Mouse (Mus musculus) MEL (cell line): ENCODE measurements around the gene Strn. TPM values are rescaled to one million over a fixed set of nuclear protein-coding genes. Genes with fewer than 3 reads are reported as not detected.
A peak's percentile ranks its signal among the peaks of the same experiment; 100 is the strongest.

Experiments used
- DNase-seq: peaks from one replicate; pipeline ENCODE4 v3.0.0; 2011; ENCODE audit warnings: low read depth, low spot score
- H3K27ac ChIP-seq: 2 replicates; pipeline ENCODE4 v1.5.1; 2012; ENCODE audit warnings: low read depth, mild to moderate bottlenecking, control low read depth, low read length, moderate library complexity; ENCODE audit not compliant: control insufficient read depth
- H3K27me3 ChIP-seq, 2 experiments: fragments of 150-350 bp in 1 of 2; sonication (generic) in 1 of 2; 2 replicates each; pipeline ENCODE4 v1.6.1; 2012; ENCODE audit warnings: low read length in 2 of 2, mild to moderate bottlenecking in 2 of 2, improper control_type of control experiment in 1 of 2, moderate library complexity in 1 of 2; ENCODE audit not compliant: insufficient read depth in 2 of 2, control insufficient read depth in 1 of 2
- H3K36me3 ChIP-seq, 2 experiments: 2 replicates each; pipeline ENCODE4 v1.6.1; 2012 to 2014; ENCODE audit warnings: low read length in 2 of 2, improper control_type of control experiment in 1 of 2, inconsistent platforms in 1 of 2, mild to moderate bottlenecking in 1 of 2; ENCODE audit not compliant: insufficient read depth in 2 of 2, control insufficient read depth in 1 of 2
- H3K4me1 ChIP-seq, 2 experiments: fragments of 150-350 bp in 1 of 2; sonication (generic) in 1 of 2; 2 replicates each; pipeline ENCODE4 v1.6.1; 2012; ENCODE audit warnings: low read length in 2 of 2, improper control_type of control experiment in 1 of 2, mild to moderate bottlenecking in 1 of 2; ENCODE audit not compliant: insufficient read depth in 2 of 2, control insufficient read depth in 1 of 2
- H3K4me3 ChIP-seq, 2 experiments: fragments of 150-350 bp in 1 of 2; sonication (generic) in 1 of 2; 2 replicates each; pipeline ENCODE4 v1.5.1; 2012; ENCODE audit warnings: low read depth in 2 of 2, low read length in 2 of 2, mild to moderate bottlenecking in 2 of 2, moderate library complexity in 2 of 2, control low read depth in 1 of 2, improper control_type of control experiment in 1 of 2; ENCODE audit not compliant: control insufficient read depth in 1 of 2, insufficient read depth in 1 of 2
- H3K79me2 ChIP-seq: 2 replicates; pipeline ENCODE4 v1.6.1; 2012; ENCODE audit warnings: mild to moderate bottlenecking, low read length, moderate library complexity; ENCODE audit not compliant: control insufficient read depth, poor library complexity, insufficient read depth
- H3K9ac ChIP-seq: 2 replicates; pipeline ENCODE4 v1.6.1; 2012; ENCODE audit warnings: low read depth, mild to moderate bottlenecking, control low read depth, low read length, moderate library complexity; ENCODE audit not compliant: control insufficient read depth, poor library complexity, severe bottlenecking
- H3K9me3 ChIP-seq: fragments of 150-350 bp; sonication (generic); replicated peaks from 2 replicates; pipeline ENCODE4 v1.6.1; 2012; ENCODE audit warnings: mild to moderate bottlenecking, low read length, improper control_type of control experiment, moderate library complexity; ENCODE audit not compliant: insufficient read depth
- CHD1 ChIP-seq: IDR thresholded peaks from 2 replicates; pipeline ENCODE4 v1.6.1; 2012; ENCODE audit warnings: low read depth, mild to moderate bottlenecking, inconsistent platforms, low read length, improper control_type of control experiment
- CHD2 ChIP-seq: IDR thresholded peaks from 2 replicates; pipeline ENCODE4 v1.6.1; 2011; ENCODE audit warnings: low read length, improper control_type of control experiment
- CTCF ChIP-seq, 3 experiments: IDR thresholded peaks in 2 of 3; conservative IDR thresholded peaks in 1 of 3; 2 replicates each; pipeline ENCODE4 v1.5.1; 2011 to 2012; ENCODE audit warnings: low read length in 3 of 3, low read depth in 2 of 3, mild to moderate bottlenecking in 2 of 3, improper control_type of control experiment in 1 of 3, inconsistent platforms in 1 of 3, mixed read lengths in 1 of 3, moderate library complexity in 1 of 3; ENCODE audit not compliant: control insufficient read depth in 1 of 3, insufficient read depth in 1 of 3, poor library complexity in 1 of 3, severe bottlenecking in 1 of 3
- ELF1 ChIP-seq: IDR thresholded peaks from 2 replicates; pipeline ENCODE4 v1.6.1; 2014; ENCODE audit warnings: low read depth, mild to moderate bottlenecking, inconsistent platforms, low read length, improper control_type of control experiment, moderate library complexity
- EP300 ChIP-seq, 2 experiments: IDR thresholded peaks; 2 replicates each; pipeline ENCODE4 v1.6.1; 2011; ENCODE audit warnings: improper control_type of control experiment in 2 of 2, low read length in 2 of 2, low read depth in 1 of 2, mild to moderate bottlenecking in 1 of 2
- GABPA ChIP-seq: IDR thresholded peaks from 2 replicates; pipeline ENCODE4 v1.6.1; 2012; ENCODE audit warnings: low read depth, mild to moderate bottlenecking, inconsistent platforms, low read length, improper control_type of control experiment, moderate library complexity
- GATA1 ChIP-seq: IDR thresholded peaks from 2 replicates; pipeline ENCODE4 v1.6.1; 2011; ENCODE audit warnings: low read depth, low read length, improper control_type of control experiment
- HCFC1 ChIP-seq: IDR thresholded peaks from 2 replicates; pipeline ENCODE4 v1.6.1; 2012; ENCODE audit warnings: low read depth, mild to moderate bottlenecking, inconsistent platforms, low read length, improper control_type of control experiment, moderate library complexity
- JUND ChIP-seq: IDR thresholded peaks from 2 replicates; pipeline ENCODE4 v1.6.1; 2011; ENCODE audit warnings: low read depth, mild to moderate bottlenecking, improper control_type of control experiment, low read length
- MAFK ChIP-seq: IDR thresholded peaks from 2 replicates; pipeline ENCODE4 v1.6.1; 2011; ENCODE audit warnings: low read depth, mild to moderate bottlenecking, low read length, improper control_type of control experiment, borderline replicate concordance
- MAX ChIP-seq: IDR thresholded peaks from 2 replicates; pipeline ENCODE4 v1.6.1; 2011; ENCODE audit warnings: low read length, improper control_type of control experiment
- MAZ ChIP-seq: IDR thresholded peaks from 2 replicates; pipeline ENCODE4 v1.6.1; 2012; ENCODE audit warnings: low read depth, mild to moderate bottlenecking, inconsistent platforms, low read length, improper control_type of control experiment
- MXI1 ChIP-seq: IDR thresholded peaks from 2 replicates; pipeline ENCODE4 v1.6.1; 2011; ENCODE audit warnings: mild to moderate bottlenecking, low read depth, low read length, improper control_type of control experiment
- MYB ChIP-seq: IDR thresholded peaks from 2 replicates; pipeline ENCODE4 v1.6.1; 2011; ENCODE audit warnings: mild to moderate bottlenecking, low read depth, low read length, improper control_type of control experiment
- MYC ChIP-seq: IDR thresholded peaks from 2 replicates; pipeline ENCODE4 v1.6.1; 2011; ENCODE audit warnings: low read depth, mild to moderate bottlenecking, low read length, improper control_type of control experiment, moderate library complexity
- NRF1 ChIP-seq: IDR thresholded peaks from 2 replicates; pipeline ENCODE4 v1.6.1; 2014; ENCODE audit warnings: low read depth, mild to moderate bottlenecking, inconsistent platforms, low read length, improper control_type of control experiment, moderate library complexity; ENCODE audit not compliant: poor library complexity, insufficient read depth, severe bottlenecking
- RAD21 ChIP-seq: IDR thresholded peaks from 2 replicates; pipeline ENCODE4 v1.6.1; 2011; ENCODE audit warnings: mild to moderate bottlenecking, low read depth, low read length, improper control_type of control experiment
- SIN3A ChIP-seq: IDR thresholded peaks from 2 replicates; pipeline ENCODE4 v1.6.1; 2012; ENCODE audit warnings: low read length, improper control_type of control experiment, inconsistent platforms
- SMC3 ChIP-seq: IDR thresholded peaks from 2 replicates; pipeline ENCODE4 v1.6.1; 2011; ENCODE audit warnings: low read depth, low read length, improper control_type of control experiment
- TCF12 ChIP-seq: IDR thresholded peaks from 2 replicates; pipeline ENCODE4 v1.6.1; 2014; ENCODE audit warnings: low read depth, mild to moderate bottlenecking, inconsistent platforms, low read length, improper control_type of control experiment, moderate library complexity
- USF1 ChIP-seq: IDR thresholded peaks from 2 replicates; pipeline ENCODE4 v1.6.1; 2014; ENCODE audit warnings: low read depth, mild to moderate bottlenecking, inconsistent platforms, low read length, improper control_type of control experiment, moderate library complexity
- USF2 ChIP-seq, 2 experiments: IDR thresholded peaks; 2 replicates each; pipeline ENCODE4 v1.6.1; 2011 to 2012; ENCODE audit warnings: improper control_type of control experiment in 2 of 2, low read length in 2 of 2, borderline replicate concordance in 1 of 2, inconsistent platforms in 1 of 2, low read depth in 1 of 2, mild to moderate bottlenecking in 1 of 2; ENCODE audit not compliant: insufficient read depth in 1 of 2
- ZC3H11A ChIP-seq: IDR thresholded peaks from 2 replicates; pipeline ENCODE4 v1.6.1; 2012; ENCODE audit warnings: low read depth, mild to moderate bottlenecking, inconsistent platforms, low read length, improper control_type of control experiment
- ZNF384 ChIP-seq: IDR thresholded peaks from 2 replicates; pipeline ENCODE4 v1.6.1; 2012; ENCODE audit warnings: low read depth, mild to moderate bottlenecking, inconsistent platforms, low read length, improper control_type of control experiment
- polyA plus RNA-seq, 2 experiments: library from polyadenylated mRNA; stranded (reverse) in 1 of 2; unstranded in 1 of 2; fragments of >175 nt in 1 of 2; fragments of >200 nt in 1 of 2; gene quantifications; 2 replicates each; pipeline versions ENCODE4 v1.2.1 to v1.2.4; 2012; ENCODE audit warnings: low replicate concordance in 2 of 2, low read depth in 1 of 2; ENCODE audit not compliant: insufficient read length in 2 of 2, insufficient read depth in 1 of 2, missing spikeins in 1 of 2
- total RNA-seq: library from RNA; depleted of rRNA; stranded (reverse); fragments of 300-350 nt; gene quantifications from 2 replicates; pipeline ENCODE4 v1.2.3, GENCODE M21; 2012

Gene Strn
- total and polyA plus RNA-seq, 3 experiments, result 10.2 to 13.9 TPM; not detected in 1

GRCm38 (mm10) chr17:78603872-78604271 lies 133.1 kb downstream of the Strn start:
- Histone ChIP-seq H3K27me3 (no peaks in the 10 kb centered on the region), H3K36me3 (peaks cover 0 to 5% of the 10 kb centered on the region in 2 experiments; a peak in 2 of 4 replicates), H3K79me2 (no peaks in the 10 kb centered on the region), H3K27ac (no peak overlapping the region), H3K9ac (peak overlapping the region; percentile 33; the same call in 1 of the 2 replicates), H3K9me3 (no peaks in the 10 kb centered on the region), H3K4me3 (peak overlapping the region; percentile 31 to 49), H3K4me1 (peaks cover 0 to 8% of the 10 kb centered on the region in 2 experiments; a peak in 3 of 4 replicates)
- TF ChIP-seq MXI1 (no peak), GATA1 (no peak), JUND (no peak), NRF1 (no peak), MAZ (no peak), USF2 (IDR thresholded peaks at IDR 0.05; ENCODE audit: borderline replicate concordance in 1 of 2, insufficient read depth in 1 of 2, low read depth in 1 of 2, low read length in 2 of 2) (no peak), MAX (peak; percentile 25; the same call in 1 of the 2 replicates), SMC3 (peak; percentile 77), SIN3A (no peak), USF1 (no peak), HCFC1 (0 out of 2 replicates have a peak, but pooled peaks have one; percentile 25), MYC (no peak), RAD21 (peak; percentile 84), MAFK (no peak), CTCF (IDR thresholded peaks at IDR 0.05 in 2 of 3, conservative IDR thresholded peaks at IDR 0.05 in 1 of 3; ENCODE audit: control insufficient read depth in 1 of 3, insufficient read depth in 1 of 3, low read depth in 2 of 3, low read length in 3 of 3, poor library complexity in 1 of 3, severe bottlenecking in 1 of 3) (peak; percentile 73 to 90 (median 89)), CHD1 (no peak), ZC3H11A (peak; percentile 72), CHD2 (no peak), MYB (no peak), ELF1 (no peak)
- DNase-seq, result peak; percentile 85

- H3K36me3 ChIP-seq, result peaks cover 0 to 5% of the 10 kb centered on the region in 2 experiments; a peak in 2 of 4 replicates
- peak overlapping the region; percentile 39 for H3K9ac ChIP-seq
- no peaks in the 10 kb centered on the region for H3K9me3 ChIP-seq
- peak overlapping the region; percentile 49 to 53 for H3K4me3 ChIP-seq
- H3K27me3 ChIP-seq, result no peaks in the 10 kb centered on the region
- H3K79me2 ChIP-seq, result no peaks in the 10 kb centered on the region
- peak; percentile 57 for DNase-seq
- H3K27ac ChIP-seq, result peak overlapping the region; percentile 13; the same call in 1 of the 2 replicates
- TF ChIP-seq CHD1, result no peak
- TF ChIP-seq EP300 (IDR thresholded peaks at IDR 0.05; ENCODE audit: low read depth in 1 of 2, low read length in 2 of 2), result peak in 1 of 2 experiments; percentile 20; a peak in 1 of 4 replicates
- TF ChIP-seq ZC3H11A, result no peak
- 0 out of 2 replicates have a peak, but pooled peaks have one; percentile 2 for TF ChIP-seq TCF12
- no peak for TF ChIP-seq GABPA
- no peak for TF ChIP-seq ZNF384
- H3K4me1 ChIP-seq, result peaks cover 0 to 8% of the 10 kb centered on the region in 2 experiments; a peak in 3 of 4 replicates
These were observed 134.7 kb downstream of the Strn start for GRCm38 (mm10) chr17:78602316-78602715.
